Mouse (Mus musculus): ENCODE measurements around the gene Crybg3.

The Crybg3 gene

GRCm38 (mm10) chr16:59449092-59449491, 151.7 kb downstream of the Crybg3 start:
- DNase-seq (ENCODE audit: low spot score): no peak

- no peak for DNase-seq (ENCODE audit: low spot score)
These were observed 152.6 kb downstream of the Crybg3 start for GRCm38 (mm10) chr16:59448181-59448580.

DNA sequence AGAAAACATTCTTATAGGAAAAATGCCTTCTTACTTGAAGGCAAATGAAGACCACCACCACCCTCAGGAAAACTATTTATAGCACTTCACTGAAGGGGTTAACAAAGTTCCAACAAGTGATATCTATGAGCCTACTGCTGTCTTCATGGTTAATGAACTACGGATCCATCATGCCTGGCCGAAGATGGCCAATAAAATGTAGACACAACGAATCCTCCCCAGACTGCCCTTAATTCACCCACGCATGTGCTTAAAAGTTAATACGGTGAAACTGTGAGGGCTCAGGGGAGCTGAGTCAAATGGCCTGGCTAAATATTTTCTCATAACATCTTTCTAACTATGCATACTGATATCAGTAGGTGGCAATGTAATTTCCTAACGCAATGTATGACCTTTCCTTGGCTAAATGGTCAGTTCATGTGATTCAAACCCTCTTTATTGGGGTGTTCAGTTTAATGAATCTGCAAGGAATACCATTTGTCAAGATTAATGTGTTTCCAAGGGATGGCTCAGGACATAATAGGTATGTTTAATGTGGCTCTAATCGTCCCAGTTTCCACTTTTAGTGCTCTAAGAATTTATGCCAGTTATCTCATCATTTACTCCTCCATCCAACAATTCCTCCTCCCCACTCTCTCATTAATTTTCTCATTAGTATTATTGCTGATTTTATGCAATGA, 155.8 kb downstream of the Crybg3 start:
- no peak for DNase-seq (ENCODE audit: low spot score)

Data from testis, postnatal 10 days (tissue).